Mouse (Mus musculus): ENCODE measurements at regions not wholly inside any gene's neighbourhood (a gene's known extent, or its start where the extent isn't known, plus 50 kb on each side); places are given as distances from the start of the nearest gene placed in this dataset.

DNA sequence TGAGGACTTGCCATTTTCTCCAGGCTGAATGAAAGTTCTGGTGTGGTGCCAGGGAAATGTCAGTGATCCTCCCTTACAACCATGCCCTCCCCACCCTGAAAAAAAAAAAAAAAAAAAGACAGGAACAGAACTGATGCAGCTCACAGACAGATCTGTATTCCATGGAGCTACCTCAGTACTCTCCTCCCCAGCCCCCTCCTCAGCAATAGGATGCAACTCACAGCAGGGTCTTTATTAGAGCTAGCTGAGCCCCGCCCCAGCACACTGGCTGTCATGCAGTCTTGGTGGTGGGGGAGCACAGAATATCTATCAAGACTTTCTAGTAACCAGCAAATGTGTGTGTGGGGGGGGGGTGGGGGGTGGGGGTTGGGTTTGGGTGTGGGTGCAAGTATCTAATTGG is 1299.9 kb upstream of the Pcdh17 start:
- H3K36me3 ChIP-seq (ENCODE audit: control insufficient read depth, insufficient read depth, low read length) = no peaks in the 10 kb centered on the region
- H3K4me3 ChIP-seq (ENCODE audit: low read depth, low read length) = no peak overlapping the region
- no peaks in the 10 kb centered on the region for H3K4me1 ChIP-seq (ENCODE audit: control insufficient read depth, insufficient read depth, low read length)
- H3K9me3 ChIP-seq (ENCODE audit: control insufficient read depth, low read length) = no peaks in the 10 kb centered on the region
- ATAC-seq (ENCODE audit: insufficient read depth, low FRiP score, low TSS enrichment) (0 out of 2 replicates have a peak, but pooled peaks have one; percentile 35), DNase-seq (ENCODE audit: low spot score) (no peak)
- no peak overlapping the region for H3K9ac ChIP-seq (ENCODE audit: low read length)
- H3K4me2 ChIP-seq (ENCODE audit: low read depth) = no peak overlapping the region
- no peaks in the 10 kb centered on the region for H3K27me3 ChIP-seq (ENCODE audit: control insufficient read depth, insufficient read depth, low read length)
- 54% methylated on average over 1 of the region's 1 CpGs for WGBS
- H3K27ac ChIP-seq (ENCODE audit: low read depth, low read length) = no peak overlapping the region

GRCm38 (mm10) chr14:83154816-83155215 is 1288.5 kb upstream of the Pcdh17 start:
- Histone ChIP-seq H3K36me3 (ENCODE audit: control insufficient read depth, insufficient read depth, low read length) (no peaks in the 10 kb centered on the region), H3K27me3 (ENCODE audit: control insufficient read depth, insufficient read depth, low read length) (no peaks in the 10 kb centered on the region), H3K9ac (ENCODE audit: low read length) (no peak overlapping the region), H3K9me3 (ENCODE audit: control insufficient read depth, low read length) (no peaks in the 10 kb centered on the region), H3K4me2 (ENCODE audit: low read depth) (no peak overlapping the region), H3K4me1 (ENCODE audit: control insufficient read depth, insufficient read depth, low read length) (no peaks in the 10 kb centered on the region), H3K4me3 (ENCODE audit: low read depth, low read length) (no peak overlapping the region), H3K27ac (ENCODE audit: low read depth, low read length) (no peak overlapping the region)
- peak; percentile 54 for DNase-seq (ENCODE audit: low spot score)
- ATAC-seq (ENCODE audit: insufficient read depth, low FRiP score, low TSS enrichment) = peak; percentile 97

Measured in neural tube, embryonic 11.5 days (tissue).